Mouse (Mus musculus): ENCODE results near the gene Tmprss9. TPM values are rescaled to one million over a fixed set of nuclear protein-coding genes. Genes with fewer than 3 reads are reported as not detected.

Gene Tmprss9
- polyA plus RNA-seq, 1 experiment: 1.3 TPM

GRCm38 (mm10) chr10:80899074-80899473 lies 27.4 kb downstream of the Tmprss9 start:
- Histone ChIP-seq H3K27ac (ENCODE audit: insufficient read depth, low read depth, low read length) (no peak overlapping the region), H3K4me1 (ENCODE audit: control insufficient read depth, insufficient read depth, insufficient read length, low read length) (peaks cover 9% of the 10 kb centered on the region), H3K4me3 (ENCODE audit: low read depth, low read length) (no peak overlapping the region), H3K27me3 (ENCODE audit: control insufficient read depth, insufficient read depth, low read length) (no peaks in the 10 kb centered on the region), H3K36me3 (ENCODE audit: control insufficient read depth, insufficient read depth, low read length) (peaks cover 11% of the 10 kb centered on the region)
- WGBS: 87% methylated on average over 8 of the region's 8 CpGs
- no peak for TF ChIP-seq POLR2A (IDR thresholded peaks at IDR 0.05; ENCODE audit: low read depth, low read length)
- no peak for TF ChIP-seq CTCF (IDR thresholded peaks at IDR 0.05; ENCODE audit: extremely low read depth, insufficient read length, insufficient replicate concordance, low read depth, low read length)

GRCm38 (mm10) chr10:80899591-80900317 lies 28.1 kb downstream of the Tmprss9 start:
- peak overlapping the region; percentile 89 for H3K4me3 ChIP-seq (ENCODE audit: low read depth, low read length)
- 8% methylated on average over 25 of the region's 25 CpGs for WGBS
- TF ChIP-seq CTCF (IDR thresholded peaks at IDR 0.05; ENCODE audit: extremely low read depth, insufficient read length, insufficient replicate concordance, low read depth, low read length) (no peak), POLR2A (IDR thresholded peaks at IDR 0.05; ENCODE audit: low read depth, low read length) (no peak)
- peaks cover 9% of the 10 kb centered on the region for H3K4me1 ChIP-seq (ENCODE audit: control insufficient read depth, insufficient read depth, insufficient read length, low read length)
- H3K27ac ChIP-seq (ENCODE audit: insufficient read depth, low read depth, low read length): no peak overlapping the region
- H3K36me3 ChIP-seq (ENCODE audit: control insufficient read depth, insufficient read depth, low read length): peaks cover 18% of the 10 kb centered on the region
- no peaks in the 10 kb centered on the region for H3K27me3 ChIP-seq (ENCODE audit: control insufficient read depth, insufficient read depth, low read length)

GRCm38 (mm10) chr10:80900318-80901247 lies 28.9 kb downstream of the Tmprss9 start, which contains the start of gene Timm13:
Timm13 (minus strand) TSS chr10:80900969.
- TF ChIP-seq POLR2A (IDR thresholded peaks at IDR 0.05; ENCODE audit: low read depth, low read length) (no peak), CTCF (IDR thresholded peaks at IDR 0.05; ENCODE audit: extremely low read depth, insufficient read length, insufficient replicate concordance, low read depth, low read length) (no peak)
- WGBS: under 1% methylated on average over 72 of the region's 72 CpGs
- peak within 1 kb of the TSS; percentile 89 for H3K4me3 ChIP-seq (ENCODE audit: low read depth, low read length)
- no peaks in the 10 kb centered on the region for H3K27me3 ChIP-seq (ENCODE audit: control insufficient read depth, insufficient read depth, low read length)
- H3K36me3 ChIP-seq (ENCODE audit: control insufficient read depth, insufficient read depth, low read length): peaks cover 20% of the 10 kb centered on the region
- H3K27ac ChIP-seq (ENCODE audit: insufficient read depth, low read depth, low read length): peak within 1 kb of the TSS; percentile 62
- H3K4me1 ChIP-seq (ENCODE audit: control insufficient read depth, insufficient read depth, insufficient read length, low read length): peaks cover 9% of the 10 kb centered on the region

GRCm38 (mm10) chr10:80901409-80902272 lies 30.0 kb downstream of the Tmprss9 start:
- 84% methylated on average over 19 of the region's 19 CpGs for WGBS
- Histone ChIP-seq H3K27ac (ENCODE audit: insufficient read depth, low read depth, low read length) (peak overlapping the region; percentile 62), H3K4me3 (ENCODE audit: low read depth, low read length) (no peak overlapping the region), H3K4me1 (ENCODE audit: control insufficient read depth, insufficient read depth, insufficient read length, low read length) (peaks cover 9% of the 10 kb centered on the region), H3K27me3 (ENCODE audit: control insufficient read depth, insufficient read depth, low read length) (no peaks in the 10 kb centered on the region), H3K36me3 (ENCODE audit: control insufficient read depth, insufficient read depth, low read length) (peaks cover 27% of the 10 kb centered on the region)
- no peak for TF ChIP-seq CTCF (IDR thresholded peaks at IDR 0.05; ENCODE audit: extremely low read depth, insufficient read length, insufficient replicate concordance, low read depth, low read length)
- no peak for TF ChIP-seq POLR2A (IDR thresholded peaks at IDR 0.05; ENCODE audit: low read depth, low read length)

- H3K27ac ChIP-seq (ENCODE audit: insufficient read depth, low read depth, low read length): no peak overlapping the region
- WGBS: 95% methylated on average over 9 of the region's 9 CpGs
- no peaks in the 10 kb centered on the region for H3K27me3 ChIP-seq (ENCODE audit: control insufficient read depth, insufficient read depth, low read length)
- H3K4me3 ChIP-seq (ENCODE audit: low read depth, low read length): no peak overlapping the region
- H3K36me3 ChIP-seq (ENCODE audit: control insufficient read depth, insufficient read depth, low read length): peaks cover 31% of the 10 kb centered on the region
- TF ChIP-seq POLR2A (IDR thresholded peaks at IDR 0.05; ENCODE audit: low read depth, low read length) (no peak), CTCF (IDR thresholded peaks at IDR 0.05; ENCODE audit: extremely low read depth, insufficient read length, insufficient replicate concordance, low read depth, low read length) (no peak)
- peaks cover 9% of the 10 kb centered on the region for H3K4me1 ChIP-seq (ENCODE audit: control insufficient read depth, insufficient read depth, insufficient read length, low read length)
Observed at GRCm38 (mm10) chr10:80902273-80902940, 30.8 kb downstream of the Tmprss9 start.

GRCm38 (mm10) chr10:80903282-80903681 lies 31.6 kb downstream of the Tmprss9 start:
- 90% methylated on average over 10 of the region's 10 CpGs for WGBS
- Histone ChIP-seq H3K27me3 (ENCODE audit: control insufficient read depth, insufficient read depth, low read length) (no peaks in the 10 kb centered on the region), H3K36me3 (ENCODE audit: control insufficient read depth, insufficient read depth, low read length) (peaks cover 31% of the 10 kb centered on the region), H3K4me1 (ENCODE audit: control insufficient read depth, insufficient read depth, insufficient read length, low read length) (peaks cover 9% of the 10 kb centered on the region), H3K4me3 (ENCODE audit: low read depth, low read length) (no peak overlapping the region), H3K27ac (ENCODE audit: insufficient read depth, low read depth, low read length) (no peak overlapping the region)
- TF ChIP-seq CTCF (IDR thresholded peaks at IDR 0.05; ENCODE audit: extremely low read depth, insufficient read length, insufficient replicate concordance, low read depth, low read length) (no peak), POLR2A (IDR thresholded peaks at IDR 0.05; ENCODE audit: low read depth, low read length) (no peak)
